Mouse (Mus musculus): ENCODE data around the gene Cpt1b.

DNA sequence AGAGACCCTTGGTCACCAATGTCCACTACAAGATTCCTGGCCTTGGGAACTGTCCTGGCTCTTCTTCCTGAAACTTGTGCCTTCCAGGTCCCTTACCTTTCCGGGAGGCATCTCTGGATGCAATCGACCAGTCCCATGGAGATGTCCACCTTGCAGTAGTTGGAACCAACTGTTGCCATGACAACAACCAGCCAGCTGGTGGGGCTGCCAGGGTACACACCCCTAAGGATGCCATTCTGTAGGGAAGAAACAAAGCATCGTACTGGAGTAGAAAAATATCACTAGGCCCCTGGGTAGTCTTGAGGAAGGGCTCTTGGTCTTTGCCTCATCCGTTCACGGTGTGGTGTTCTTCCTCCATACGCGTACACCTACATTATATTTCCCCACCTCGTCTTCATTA, 1.0 kb downstream of the Cpt1b start:
- TF ChIP-seq CTCF (IDR thresholded peaks at IDR 0.05; ENCODE audit: low read depth) (no peak), EP300 (IDR thresholded peaks at IDR 0.05; ENCODE audit: low read depth) (no peak)

Measured in heart, postnatal 0 days (tissue).